Mouse (Mus musculus): Measurements from ENCODE around the gene Sec63.
A peak's percentile ranks its signal among the peaks of the same experiment; 100 is the strongest.

DNA sequence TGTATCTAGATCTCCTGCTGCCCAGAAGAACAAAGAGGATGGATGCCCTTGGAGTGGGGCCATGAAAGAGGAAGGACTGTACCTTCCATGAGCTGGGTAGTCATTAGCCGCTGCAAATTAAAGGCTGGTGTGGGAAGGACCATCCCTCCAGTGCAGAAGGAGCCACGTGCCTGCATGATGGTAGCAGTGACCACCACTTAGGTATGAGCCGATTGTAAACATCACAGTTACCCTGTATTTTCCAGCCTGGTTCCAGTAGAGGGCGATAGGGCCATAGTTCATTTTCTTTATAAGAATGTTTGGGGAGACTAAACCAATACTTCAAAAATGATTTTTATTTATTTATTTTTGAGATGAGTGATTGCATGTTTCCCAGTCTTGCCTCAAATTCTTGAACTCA is 71.4 kb downstream of the Sec63 start:
- TF ChIP-seq CTCF (IDR thresholded peaks at IDR 0.05; ENCODE audit: extremely low read depth, insufficient read length, insufficient replicate concordance, low read depth, low read length) (peak; percentile 7; the same call in 1 of the 2 replicates), POLR2A (IDR thresholded peaks at IDR 0.05; ENCODE audit: low read depth, low read length) (no peak)
